Mouse (Mus musculus): ENCODE data around the gene Cdhr3.
"Not testable (repeated sequence)": the region's sequence is repeated elsewhere in the genome, so short reads cannot be mapped to it uniquely, and the experiment has no call there.

DNA sequence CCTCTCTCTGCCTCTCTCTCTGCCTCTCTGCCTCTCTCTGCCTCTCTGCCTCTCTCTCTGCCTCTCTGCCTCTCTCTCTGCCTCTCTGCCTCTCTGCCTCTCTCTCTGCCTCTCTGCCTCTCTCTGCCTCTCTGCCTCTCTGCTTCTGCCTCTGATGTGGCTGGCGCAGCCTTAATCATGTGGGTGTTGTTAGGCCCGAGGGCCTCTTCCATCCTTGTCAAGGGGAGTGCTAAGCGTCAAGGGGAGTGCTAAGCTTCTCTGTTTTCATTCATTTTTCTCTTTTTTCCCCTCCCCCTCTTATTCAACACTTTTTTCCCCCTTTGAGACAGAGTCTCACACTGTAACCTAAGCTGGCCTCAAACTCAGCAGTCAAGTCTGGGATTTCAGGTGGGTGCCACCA lies 92.9 kb downstream of the Cdhr3 start:
- TF ChIP-seq USF1 (IDR thresholded peaks at IDR 0.05; ENCODE audit: low read depth, low read length); RCOR1 (IDR thresholded peaks at IDR 0.05; ENCODE audit: low read depth, low read length); EP300 (IDR thresholded peaks at IDR 0.05; ENCODE audit: low read depth in 1 of 2, low read length in 2 of 2); POLR2AphosphoS5 (IDR thresholded peaks at IDR 0.05; ENCODE audit: borderline replicate concordance, low read depth, low read length); CHD2 (IDR thresholded peaks at IDR 0.05; ENCODE audit: low read length); HCFC1 (IDR thresholded peaks at IDR 0.05; ENCODE audit: low read depth, low read length); POLR2A (IDR thresholded peaks at IDR 0.05; ENCODE audit: control insufficient read depth in 1 of 2, insufficient read depth in 1 of 2, low read depth in 1 of 2, low read length in 2 of 2, poor library complexity in 1 of 2); USF2 (IDR thresholded peaks at IDR 0.05; ENCODE audit: borderline replicate concordance in 1 of 2, insufficient read depth in 1 of 2, low read depth in 1 of 2, low read length in 2 of 2); NRF1 (IDR thresholded peaks at IDR 0.05; ENCODE audit: insufficient read depth, low read depth, low read length, poor library complexity, severe bottlenecking): not testable (repeated sequence)

All from MEL (cell line).